Mouse (Mus musculus) liver, adult 2 months (tissue): ENCODE results near the gene Btbd3.

Source experiments
- CTCF ChIP-seq: fragments of 200-500 bp; IDR thresholded peaks from 2 replicates; pipeline ENCODE4 v1.5.1; 2011; ENCODE audit warnings: low read depth, low read length, control low read depth
- POLR2A ChIP-seq: fragments of 200-500 bp; IDR thresholded peaks from 2 replicates; pipeline ENCODE4 v1.6.1; 2011; ENCODE audit warnings: low read length, control low read depth; ENCODE audit not compliant: insufficient read depth; ENCODE audit errors: extremely low read depth

- TF ChIP-seq CTCF: no peak
- TF ChIP-seq POLR2A: no peak
These were observed 29.4 kb downstream of the Btbd3 start for GRCm38 (mm10) chr2:138285811-138286210.
